Mouse (Mus musculus) retina, adult 2 months (tissue): ENCODE measurements around the gene Fam160a1.

Experiments
- DNase-seq: peaks from one replicate; pipeline ENCODE4 v3.0.0-alpha.2; 2012; ENCODE audit warnings: low read depth, low spot score

Fam160a1 gene

GRCm38 (mm10) chr3:85634389-85635125 is 182.5 kb downstream of the Fam160a1 start:
- no peak for DNase-seq

- DNase-seq = no peak
Observed at GRCm38 (mm10) chr3:85633733-85634132, 183.4 kb downstream of the Fam160a1 start.

GRCm38 (mm10) chr3:85629895-85630510 is 187.1 kb downstream of the Fam160a1 start:
- DNase-seq = no peak

- no peak for DNase-seq
Observed at GRCm38 (mm10) chr3:85619751-85620150, 197.3 kb downstream of the Fam160a1 start.

- no peak for DNase-seq
Observed at GRCm38 (mm10) chr3:85619345-85619744, 197.7 kb downstream of the Fam160a1 start.

GRCm38 (mm10) chr3:85618885-85619284 is 198.2 kb downstream of the Fam160a1 start:
- no peak for DNase-seq

GRCm38 (mm10) chr3:85616389-85616788 is 200.7 kb downstream of the Fam160a1 start:
- DNase-seq = no peak
